Mouse (Mus musculus) kidney, postnatal 25 days (tissue): Measurements from ENCODE around the gene Tmem132b.
"Not testable (repeated sequence)": the region's sequence is repeated elsewhere in the genome, so short reads cannot be mapped to it uniquely, and the experiment has no call there.

Experiments
- DNase-seq, 2 experiments: peaks; one replicate each; pipeline ENCODE4 v3.0.0; 2021; ENCODE audit warnings: mixed read lengths in 2 of 2

Tmem132b gene

GRCm38 (mm10) chr5:125531634-125532033 is at the start of gene Tmem132b:
TSS of gene Tmem132b (plus strand) at chr5:125531774.
- DNase-seq: no peak

DNA sequence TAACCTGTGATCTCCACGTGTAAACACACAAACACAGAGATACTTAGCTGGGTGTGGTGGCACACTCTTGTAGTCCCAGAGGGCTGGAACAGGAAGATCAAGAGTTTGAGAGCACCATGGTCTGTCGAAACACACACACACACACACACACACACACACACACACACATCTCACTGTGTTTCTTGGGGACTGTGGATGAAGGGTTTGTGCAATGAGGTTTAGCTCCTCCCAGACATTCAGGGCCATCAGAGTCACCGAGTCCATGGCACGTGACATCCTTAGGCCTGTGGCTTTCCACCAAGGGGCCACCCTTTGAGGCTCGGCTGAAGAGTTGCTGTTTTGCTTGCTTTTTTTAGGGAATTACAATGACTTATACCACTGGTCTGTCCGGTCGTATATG is 49.1 kb upstream of the Tmem132b start:
- no peak for DNase-seq

DNA sequence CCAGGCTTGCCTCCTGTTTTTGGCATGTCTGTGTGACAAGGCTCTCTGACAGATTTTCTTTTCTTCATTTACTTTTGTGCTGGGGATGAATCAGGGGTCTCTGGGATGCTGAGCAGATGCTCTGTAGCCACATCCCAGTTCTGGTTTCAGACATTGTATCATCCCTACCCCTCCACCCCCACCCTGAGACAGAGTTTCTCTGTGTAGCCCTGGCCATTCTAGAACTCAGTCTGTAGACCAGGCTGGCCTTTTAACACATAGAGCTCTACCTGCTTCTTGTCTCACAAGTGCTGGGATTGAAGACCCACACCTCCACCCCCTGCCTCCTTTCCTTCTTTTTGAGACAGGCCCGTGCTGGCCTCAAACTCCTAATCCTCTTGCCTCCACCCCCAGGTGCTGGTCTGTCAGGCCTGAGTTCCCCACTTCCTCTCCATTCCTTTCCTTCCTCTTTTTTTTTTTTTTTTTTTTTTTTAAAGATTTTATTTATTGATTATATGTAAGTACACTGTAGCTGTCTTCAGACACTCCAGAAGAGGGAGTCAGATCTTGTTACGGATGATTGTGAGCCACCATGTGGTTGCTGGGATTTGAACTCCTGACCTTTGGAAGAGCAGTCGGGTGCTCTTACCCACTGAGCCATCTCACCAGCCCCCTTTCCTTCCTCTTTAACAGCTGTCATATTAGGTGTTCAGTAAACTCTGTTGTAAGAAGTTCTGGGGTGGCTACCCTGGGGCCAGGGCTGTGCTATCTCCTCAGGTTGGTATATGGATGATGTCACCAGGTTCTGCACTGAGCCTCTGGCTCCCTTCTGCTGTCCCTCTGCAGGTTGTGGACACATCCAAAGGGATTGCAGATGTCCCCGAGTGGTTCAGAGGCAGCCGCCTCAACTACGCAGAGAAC is 47.6 kb upstream of the Tmem132b start:
- DNase-seq: no peak

DNA sequence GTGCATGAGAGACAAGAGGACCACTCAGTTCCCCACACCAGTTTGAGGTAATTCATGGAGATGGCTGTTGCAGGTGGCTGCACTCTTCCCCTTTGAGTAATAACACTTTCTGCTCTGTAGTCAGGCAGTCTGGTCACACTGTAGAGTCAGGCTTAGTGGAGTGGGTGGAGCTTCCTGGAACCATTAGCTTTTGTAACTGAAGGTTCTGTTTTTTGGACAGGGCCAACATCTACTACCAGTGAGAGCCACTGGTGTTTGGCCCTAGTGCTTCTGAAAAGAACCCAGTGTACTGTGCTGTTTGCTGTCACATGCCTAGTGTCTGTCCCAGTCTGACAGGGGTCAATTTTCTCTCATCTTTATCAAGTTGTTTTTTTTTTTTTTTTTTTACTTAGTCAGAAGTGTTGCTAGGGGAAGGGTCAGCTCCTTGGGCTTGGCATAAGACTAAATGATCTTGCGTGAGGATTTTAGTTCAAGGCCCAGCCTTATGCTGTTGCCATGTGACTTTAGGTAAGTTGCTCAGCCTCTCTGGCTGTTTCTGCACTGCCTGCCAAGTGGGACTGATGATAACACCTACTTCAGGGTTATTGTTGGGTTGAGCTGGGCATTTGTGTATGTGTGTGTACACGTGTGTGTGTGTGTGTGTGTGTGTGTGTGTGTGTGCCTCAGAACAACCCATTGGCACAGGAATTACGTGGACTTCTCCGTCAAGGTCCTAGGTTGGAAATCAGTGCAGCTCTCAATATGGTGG is 46.4 kb upstream of the Tmem132b start:
- DNase-seq: no peak

- DNase-seq: peak in 1 of 2 experiments; percentile 38
Measured at GRCm38 (mm10) chr5:125486088-125486487, 45.5 kb upstream of the Tmem132b start.

DNA sequence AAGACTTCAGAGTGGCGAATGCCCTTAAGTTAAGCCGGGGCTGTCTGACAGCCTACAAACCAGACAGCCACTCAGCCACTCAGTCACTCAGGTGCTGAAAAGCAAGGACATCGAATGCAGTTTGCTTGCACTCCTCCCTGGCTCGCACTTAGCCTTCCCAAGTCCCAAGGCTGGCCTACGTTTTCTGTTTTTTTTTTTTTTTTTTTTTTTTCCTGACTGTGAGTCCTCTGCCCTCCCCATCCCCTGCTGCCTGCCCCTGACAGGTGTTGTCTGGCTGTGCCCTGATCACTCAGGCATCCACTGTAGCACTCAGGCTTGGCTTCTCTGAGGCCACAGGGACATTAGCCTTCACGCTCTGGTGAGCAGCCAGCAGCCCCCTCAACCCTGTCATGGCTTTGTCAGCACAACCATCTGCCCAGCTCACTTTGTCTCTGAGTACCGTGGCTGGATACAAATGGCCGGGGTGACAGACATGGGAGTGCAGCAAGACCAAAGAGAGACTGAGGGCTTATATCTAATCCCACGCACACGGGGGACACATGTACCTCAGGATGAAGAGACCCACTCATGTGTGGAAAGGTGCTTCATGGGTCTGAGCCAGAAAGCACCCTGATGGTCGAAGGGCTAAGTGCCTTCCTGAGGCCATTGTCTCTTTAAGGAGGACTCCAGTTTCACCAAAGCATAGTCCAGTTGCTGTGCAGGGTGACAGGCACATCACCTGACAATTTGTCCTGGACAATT is 44.0 kb upstream of the Tmem132b start:
- peak; percentile 84 to 93 for DNase-seq

DNA sequence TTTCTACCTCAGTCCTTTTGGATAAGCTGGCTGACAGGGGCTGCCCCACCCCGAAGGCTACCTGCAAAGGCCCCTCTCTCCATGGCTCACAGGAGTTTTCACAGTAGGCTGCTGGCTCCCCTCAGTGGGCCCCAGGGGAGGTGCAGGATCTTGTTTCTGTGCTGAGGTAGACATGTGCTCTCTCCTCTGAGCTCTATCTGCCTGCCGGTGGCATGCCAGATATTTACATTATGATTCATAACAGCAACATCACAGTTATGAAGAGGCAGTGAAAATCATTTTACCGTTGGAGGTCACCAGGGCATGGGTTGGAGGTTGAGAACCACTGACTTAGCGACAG is 43.5 kb upstream of the Tmem132b start:
- DNase-seq: peak; percentile 46 to 64

DNA sequence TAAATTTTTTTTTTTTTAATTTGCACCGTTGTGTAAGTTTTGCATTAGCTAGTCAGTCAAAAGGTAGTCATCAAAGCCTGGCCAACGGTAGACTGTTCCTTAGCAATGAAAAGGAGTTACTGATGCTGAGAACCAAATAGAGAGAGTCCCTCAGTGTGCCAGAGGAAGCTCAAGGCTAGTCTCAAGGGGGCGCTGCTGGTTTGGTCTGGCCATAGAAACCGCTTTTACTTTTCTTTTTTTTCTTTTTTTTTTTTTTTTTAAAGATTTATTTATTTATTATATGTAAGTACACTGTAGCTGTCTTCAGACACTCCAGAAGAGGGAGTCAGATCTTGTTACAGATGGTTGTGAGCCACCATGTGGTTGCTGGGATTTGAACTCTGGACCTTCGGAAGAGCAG is 42.6 kb upstream of the Tmem132b start:
- not testable (repeated sequence) for DNase-seq

GRCm38 (mm10) chr5:125491107-125491506 is 40.5 kb upstream of the Tmem132b start:
- DNase-seq: no peak

GRCm38 (mm10) chr5:125492379-125493092 is 39.0 kb upstream of the Tmem132b start:
- no peak for DNase-seq

- no peak for DNase-seq
Measured at GRCm38 (mm10) chr5:125493093-125493423, 38.5 kb upstream of the Tmem132b start.

- peak; percentile 27 to 61 for DNase-seq
Measured at GRCm38 (mm10) chr5:125495655-125496054, 35.9 kb upstream of the Tmem132b start.

- DNase-seq: peak in 1 of 2 experiments; percentile 71
Measured at GRCm38 (mm10) chr5:125497821-125498600, 33.6 kb upstream of the Tmem132b start.

- DNase-seq: no peak
Measured at GRCm38 (mm10) chr5:125501505-125501904, 30.1 kb upstream of the Tmem132b start.

DNA sequence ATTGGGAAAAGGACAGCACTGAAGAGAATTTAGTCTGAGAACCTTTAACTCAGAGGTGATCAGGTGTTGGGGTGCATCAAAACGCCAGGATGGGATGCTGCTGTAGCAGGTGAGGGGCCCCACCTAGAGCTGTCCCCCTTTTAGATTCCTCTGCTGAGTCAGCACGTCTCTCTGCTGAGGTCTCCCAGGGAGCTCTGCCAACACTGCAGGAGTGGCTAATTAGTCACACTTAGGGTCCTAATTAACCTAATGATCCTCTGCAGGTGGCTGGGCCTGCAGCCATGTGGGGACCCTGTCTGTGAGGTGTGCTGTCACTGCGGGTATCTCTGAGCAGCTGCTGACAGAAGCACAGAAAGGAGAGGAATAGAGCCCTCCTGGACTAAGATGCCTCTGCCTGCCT is 29.4 kb upstream of the Tmem132b start:
- no peak for DNase-seq

DNA sequence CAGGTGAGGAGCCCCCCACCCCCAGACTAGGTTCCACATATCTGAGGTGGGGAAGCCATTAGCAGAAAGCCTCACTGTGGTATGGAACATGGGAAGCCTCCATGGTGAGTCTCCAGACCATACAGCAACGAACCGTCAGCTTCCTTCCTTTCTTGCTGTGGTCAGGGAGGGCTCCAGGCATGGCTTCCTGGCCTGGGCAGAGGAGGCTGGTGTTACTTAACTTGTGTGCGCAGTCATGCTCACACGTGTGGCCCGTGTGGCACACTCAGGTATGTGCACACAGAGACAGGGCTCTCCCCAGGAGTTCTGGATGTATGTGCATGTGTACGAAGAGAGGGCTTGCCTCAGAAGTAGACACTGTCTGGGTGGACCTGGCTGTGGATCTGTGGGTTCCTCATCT is 27.9 kb upstream of the Tmem132b start:
- no peak for DNase-seq

DNA sequence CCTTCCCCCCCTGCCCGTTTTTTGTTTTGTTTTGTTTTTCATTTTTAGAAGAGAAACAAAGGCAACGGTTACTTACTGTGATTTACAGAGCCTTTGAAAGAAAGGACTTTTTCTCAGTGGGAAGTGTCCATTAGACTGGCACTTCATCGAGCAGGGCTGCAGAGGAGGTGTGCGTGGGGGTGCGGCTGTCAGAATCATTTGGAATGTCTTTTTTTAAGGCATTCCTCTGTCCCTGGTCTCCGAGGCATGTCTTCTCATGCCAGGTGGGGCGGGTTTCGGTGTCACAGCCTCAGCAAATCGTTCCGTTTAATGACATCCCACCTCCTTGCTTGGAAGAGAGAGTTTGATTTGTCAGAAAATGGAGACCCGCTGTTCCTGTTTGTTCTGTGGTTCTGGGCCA is 26.9 kb upstream of the Tmem132b start:
- DNase-seq: no peak

DNA sequence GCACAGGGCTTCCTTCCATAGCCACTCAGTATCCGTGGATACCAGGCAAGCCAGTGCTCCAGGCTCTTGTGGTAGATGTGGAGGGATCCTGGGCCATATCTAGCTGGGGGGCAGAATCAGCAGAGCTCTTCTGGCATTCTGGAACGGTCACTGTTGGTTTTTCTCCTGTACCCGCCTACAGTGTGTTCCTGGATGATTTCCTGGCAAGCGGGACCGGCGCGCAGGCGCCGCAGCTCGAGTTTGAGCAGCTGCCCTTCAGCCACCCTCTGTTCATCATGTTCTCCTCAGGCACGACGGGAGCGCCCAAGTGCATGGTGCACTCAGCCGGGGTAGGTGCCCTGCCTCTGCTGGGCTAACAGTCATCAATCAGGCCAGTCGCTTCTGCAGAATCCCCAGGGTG is 25.6 kb upstream of the Tmem132b start:
- no peak for DNase-seq

DNA sequence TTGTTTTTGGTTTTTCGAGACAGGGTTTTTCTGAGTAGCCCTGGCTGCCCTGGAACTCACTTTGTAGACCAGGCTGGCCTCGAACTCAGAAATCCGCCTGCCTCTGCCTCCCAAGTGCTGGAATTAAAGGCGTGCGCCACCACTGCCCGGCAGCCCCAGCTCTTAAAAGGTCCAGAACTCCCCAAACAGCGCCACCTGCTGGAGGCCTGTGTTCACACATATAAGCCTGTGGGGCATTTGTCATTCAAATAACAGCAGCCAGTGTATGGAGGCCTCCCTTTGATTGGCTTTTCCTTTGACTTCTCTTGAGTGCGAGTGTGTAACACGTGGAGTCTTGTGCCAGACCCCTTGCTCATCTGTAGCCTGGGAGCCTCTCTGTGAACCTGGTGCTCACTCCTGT is 24.0 kb upstream of the Tmem132b start:
- DNase-seq: peak in 1 of 2 experiments; percentile 29

- no peak for DNase-seq
Measured at GRCm38 (mm10) chr5:125508006-125508405, 23.6 kb upstream of the Tmem132b start.

- DNase-seq: peak; percentile 58 to 63
Measured at GRCm38 (mm10) chr5:125509541-125509940, 22.0 kb upstream of the Tmem132b start.

DNA sequence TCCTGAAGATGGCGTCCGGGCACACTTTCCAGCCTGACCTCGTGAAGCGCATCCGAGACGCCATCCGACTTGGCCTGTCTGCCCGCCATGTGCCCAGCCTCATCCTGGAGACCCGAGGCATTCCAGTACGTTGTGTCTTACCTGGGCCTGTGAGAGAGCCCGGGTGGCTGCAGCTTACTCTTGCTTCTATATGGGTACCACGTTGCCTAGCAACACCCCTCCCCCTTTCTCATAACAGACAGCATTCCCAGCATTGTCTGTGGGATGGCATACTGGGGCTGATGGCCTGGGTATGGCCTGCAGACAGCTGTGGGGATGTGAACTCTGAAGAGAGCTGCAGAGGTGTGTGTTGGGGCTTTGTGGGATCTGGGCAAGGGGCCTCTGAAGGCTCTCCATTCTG is 16.6 kb upstream of the Tmem132b start:
- no peak for DNase-seq
